Mouse (Mus musculus) c-Kit-positive CD71-positive TER-119-negative erythroid progenitor cells, embryonic 14.5 days (primary cell): ENCODE measurements around the gene Ptprg.

Source experiments
- DNase-seq: peaks from one replicate; pipeline ENCODE4 v3.0.0-alpha.2; 2013; ENCODE audit warnings: low read depth

Gene Ptprg

DNA sequence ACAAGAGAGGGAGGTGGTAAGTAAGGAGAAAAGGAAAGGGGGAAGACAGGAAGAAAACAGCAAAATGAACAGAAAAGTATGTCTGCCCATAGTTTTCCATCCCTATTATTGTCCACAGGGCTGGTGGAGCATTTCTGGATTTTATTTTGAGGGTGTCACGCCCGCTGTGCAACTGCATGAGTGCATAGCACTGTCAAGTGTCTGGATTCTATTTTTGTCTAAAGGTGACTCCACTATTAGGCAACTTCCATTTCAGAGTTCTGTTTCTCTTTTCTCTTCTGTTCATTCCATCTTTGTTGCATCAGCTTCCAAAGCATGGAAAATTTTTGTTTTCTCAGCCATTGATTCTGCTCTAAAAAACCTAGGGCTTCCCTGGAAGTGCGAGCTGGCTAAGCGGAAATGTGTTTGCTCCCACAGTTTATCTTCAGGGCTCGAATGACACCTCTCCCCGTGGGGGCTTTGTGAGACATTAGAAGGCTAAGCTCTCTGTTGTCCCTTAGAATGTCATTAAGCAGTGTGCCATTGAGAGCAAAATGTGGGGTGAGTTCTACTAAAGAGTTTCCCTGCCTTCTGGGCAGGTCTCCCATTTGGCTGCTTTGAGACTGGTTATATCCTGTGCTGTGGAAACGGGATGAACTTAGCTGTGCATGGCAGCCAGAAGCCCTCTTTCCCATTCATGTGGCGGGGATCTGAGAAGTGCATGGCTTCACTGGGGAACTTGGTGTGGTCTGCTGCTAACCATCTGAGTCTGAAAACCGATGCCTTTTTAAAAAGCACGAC lies 330.0 kb downstream of the Ptprg start:
- DNase-seq: no peak

- DNase-seq: no peak
Measured at GRCm38 (mm10) chr14:11883995-11884394, 330.7 kb downstream of the Ptprg start.

- DNase-seq: no peak
Measured at GRCm38 (mm10) chr14:11886417-11886816, 333.1 kb downstream of the Ptprg start.

DNA sequence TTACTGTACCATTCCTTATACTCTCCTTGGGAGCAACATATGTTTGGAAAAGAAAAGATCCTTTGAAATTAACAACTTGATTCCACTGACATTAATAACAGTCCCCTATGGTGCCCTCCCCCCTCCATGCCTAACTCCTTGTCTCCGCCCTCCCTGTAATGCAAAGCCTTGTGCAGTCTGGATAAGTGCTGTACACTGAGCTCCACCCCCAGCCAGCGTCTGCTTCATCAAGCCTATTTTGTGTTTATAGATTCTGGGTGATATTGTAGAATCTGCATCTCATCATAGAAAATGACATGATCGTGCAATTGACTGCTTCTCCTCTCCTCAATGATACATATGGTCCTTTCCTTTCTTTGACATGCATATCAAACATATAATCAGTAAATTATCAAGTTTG lies 337.6 kb downstream of the Ptprg start:
- no peak for DNase-seq

- no peak for DNase-seq
Measured at GRCm38 (mm10) chr14:11892621-11893020, 339.3 kb downstream of the Ptprg start.

- DNase-seq: no peak
Measured at GRCm38 (mm10) chr14:11895486-11895885, 342.2 kb downstream of the Ptprg start.

DNA sequence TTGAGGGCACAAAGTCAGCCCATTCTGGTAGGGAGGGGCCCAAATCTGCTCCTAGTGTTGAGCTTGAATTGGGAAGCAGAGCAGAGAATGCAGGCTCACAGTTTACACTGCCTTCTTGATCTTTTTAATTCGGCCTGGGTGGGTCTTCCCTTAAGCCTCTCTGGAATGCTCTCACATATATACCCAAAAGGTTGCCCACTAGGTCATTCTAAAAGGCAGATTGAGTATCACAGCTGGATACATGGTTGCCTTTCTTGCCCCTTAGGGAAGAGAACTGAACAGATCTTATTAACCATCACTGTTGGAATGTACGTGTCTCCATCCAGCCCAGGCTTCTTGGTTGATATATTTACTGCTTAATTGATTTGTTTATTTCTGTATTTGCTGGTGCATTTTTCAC lies 349.5 kb downstream of the Ptprg start:
- DNase-seq: no peak

GRCm38 (mm10) chr14:11906130-11906675 lies 352.9 kb downstream of the Ptprg start:
- DNase-seq: no peak

- no peak for DNase-seq
Measured at GRCm38 (mm10) chr14:11912253-11912652, 358.9 kb downstream of the Ptprg start.

GRCm38 (mm10) chr14:11917225-11917624 lies 363.9 kb downstream of the Ptprg start:
- no peak for DNase-seq

- no peak for DNase-seq
Measured at GRCm38 (mm10) chr14:11928545-11928944, 375.2 kb downstream of the Ptprg start.

GRCm38 (mm10) chr14:11932517-11932916 lies 379.2 kb downstream of the Ptprg start:
- DNase-seq: no peak

DNA sequence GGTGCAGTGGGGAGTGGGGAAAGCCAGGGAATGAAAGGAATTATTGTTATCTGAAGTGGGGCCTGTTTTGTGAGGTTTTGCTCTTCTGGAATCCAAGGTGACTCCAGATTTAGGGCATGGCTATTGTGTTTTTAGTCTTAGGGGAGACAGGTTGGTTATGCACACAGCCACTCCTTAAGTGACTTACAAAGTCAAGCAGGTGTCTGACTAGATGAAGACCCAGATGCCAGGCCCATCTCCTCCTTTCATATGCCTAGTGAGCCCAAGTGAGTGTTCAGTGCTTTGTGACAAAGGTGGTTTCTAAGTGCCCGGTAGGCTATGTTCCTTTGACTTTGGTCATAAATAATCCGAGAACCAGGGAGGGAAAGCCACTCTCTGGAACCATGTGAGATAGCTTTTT lies 381.2 kb downstream of the Ptprg start:
- no peak for DNase-seq

- DNase-seq: no peak
Measured at GRCm38 (mm10) chr14:11935281-11935680, 381.9 kb downstream of the Ptprg start.

DNA sequence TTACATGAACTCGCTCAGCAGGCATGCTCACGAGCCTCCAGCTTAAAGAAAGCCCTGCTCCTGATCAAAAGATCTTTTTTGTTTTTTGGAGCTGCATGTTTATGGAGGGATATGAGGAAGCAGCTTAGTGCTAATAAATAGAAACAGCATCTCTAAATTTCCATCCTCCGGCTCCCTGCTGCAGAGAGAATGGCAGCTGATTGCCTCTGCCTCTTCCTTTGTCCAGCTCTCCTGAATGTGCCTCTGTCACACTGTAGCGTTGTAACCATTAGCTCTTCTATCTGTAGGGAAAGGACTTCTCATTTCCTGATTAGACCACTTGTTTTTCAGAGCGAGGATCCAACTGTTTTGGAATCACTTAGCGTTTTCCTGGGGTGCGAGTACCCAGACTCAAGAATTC lies 382.4 kb downstream of the Ptprg start:
- no peak for DNase-seq

- no peak for DNase-seq
Measured at GRCm38 (mm10) chr14:11938912-11939311, 385.6 kb downstream of the Ptprg start.

GRCm38 (mm10) chr14:11941989-11942514 lies 388.7 kb downstream of the Ptprg start:
- DNase-seq: no peak

DNA sequence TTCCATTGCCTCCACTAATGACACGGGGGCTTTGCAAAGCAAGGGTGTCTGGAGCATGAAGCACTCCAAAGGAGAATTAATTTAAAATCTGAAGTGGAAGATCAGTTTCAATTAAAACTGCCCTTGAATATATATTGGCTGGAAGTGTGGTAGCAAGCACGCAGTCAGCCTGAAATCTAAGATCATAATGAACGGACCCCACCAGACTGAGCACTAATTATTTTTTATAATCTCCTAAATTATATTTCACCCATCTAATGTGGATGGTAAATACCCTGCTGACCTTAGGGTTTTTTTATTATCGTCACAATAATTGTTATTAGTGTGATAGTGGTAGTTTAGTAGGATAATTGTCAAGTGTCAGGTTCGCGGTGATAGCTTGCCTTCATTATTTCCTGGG lies 397.0 kb downstream of the Ptprg start:
- DNase-seq: no peak

DNA sequence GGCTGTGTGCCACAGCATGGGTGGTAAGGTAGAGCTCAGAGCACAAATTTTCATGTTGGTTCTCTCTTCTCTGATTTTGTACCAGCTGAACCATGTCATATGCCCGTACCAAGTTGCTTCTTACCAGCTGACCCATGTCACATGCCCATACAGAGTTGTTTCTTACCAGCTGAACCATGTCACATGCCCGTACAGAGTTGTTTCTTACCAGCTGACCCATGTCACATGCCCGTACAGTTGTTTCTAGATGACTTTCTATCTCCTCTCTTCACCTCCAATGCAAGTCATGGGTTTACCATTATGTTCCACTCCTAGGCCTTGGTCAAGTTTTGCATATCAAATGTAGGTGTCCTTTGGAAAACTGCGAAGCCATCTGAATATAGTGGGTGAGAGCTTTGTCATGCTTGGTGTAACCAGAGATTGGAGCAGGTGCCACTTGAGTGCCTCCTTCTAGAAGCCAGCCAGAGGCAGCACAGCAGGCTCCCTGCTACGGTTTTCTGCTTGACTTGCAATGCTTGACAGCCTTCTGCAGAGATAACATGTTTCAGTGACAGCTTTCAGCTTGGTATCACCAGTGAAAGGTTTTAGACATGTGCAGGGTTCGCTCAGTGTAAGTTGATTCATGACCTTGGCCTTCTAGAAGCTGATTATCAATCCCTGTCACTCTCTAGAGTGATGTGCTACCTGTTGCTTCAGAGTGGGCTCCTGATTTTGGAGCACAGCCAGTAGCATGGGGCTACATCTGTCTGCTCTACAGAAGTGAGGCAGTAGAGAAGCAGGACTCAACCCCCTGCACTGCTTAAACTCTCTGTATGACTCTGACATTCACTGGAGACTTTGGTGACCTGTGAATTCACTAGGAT lies 401.9 kb downstream of the Ptprg start:
- no peak for DNase-seq

DNA sequence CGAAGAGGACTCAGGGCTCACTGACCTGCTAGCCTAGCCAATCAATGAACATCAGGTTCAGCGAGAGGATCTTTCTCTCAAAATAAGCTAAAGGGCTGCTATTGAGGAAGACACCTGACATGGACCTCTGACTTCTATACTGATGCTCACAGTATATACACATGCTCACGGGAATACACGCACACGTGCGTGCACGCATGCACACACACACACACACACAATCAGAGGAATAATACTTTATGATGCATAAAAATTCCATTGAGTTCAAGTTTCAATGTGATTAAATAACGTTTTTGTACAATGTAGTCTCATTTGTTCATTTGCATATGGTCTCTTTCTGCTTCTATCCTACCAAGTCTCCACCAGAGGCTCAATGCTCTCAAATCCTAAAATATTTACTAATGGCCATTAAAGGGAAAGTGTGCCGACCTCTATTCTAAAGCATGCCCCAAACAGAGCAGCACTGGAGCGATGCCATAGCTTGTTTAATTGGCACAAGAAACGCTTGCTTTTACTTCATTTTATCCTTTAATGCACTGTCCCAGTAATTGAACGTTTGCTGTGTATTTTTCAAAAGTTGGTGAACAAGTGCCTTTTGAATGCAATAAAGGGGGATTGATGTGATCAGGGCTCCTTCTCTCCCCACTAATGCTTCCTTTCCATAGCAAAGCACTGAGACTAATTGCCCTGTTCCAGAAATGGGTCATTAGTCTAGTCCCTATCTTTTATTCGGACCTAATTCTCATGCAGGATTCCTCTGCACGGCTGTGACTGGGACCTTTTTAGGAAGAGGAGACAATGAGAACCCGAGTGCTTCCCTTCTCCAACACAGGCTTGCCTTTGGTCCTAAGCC lies 407.2 kb downstream of the Ptprg start:
- no peak for DNase-seq

DNA sequence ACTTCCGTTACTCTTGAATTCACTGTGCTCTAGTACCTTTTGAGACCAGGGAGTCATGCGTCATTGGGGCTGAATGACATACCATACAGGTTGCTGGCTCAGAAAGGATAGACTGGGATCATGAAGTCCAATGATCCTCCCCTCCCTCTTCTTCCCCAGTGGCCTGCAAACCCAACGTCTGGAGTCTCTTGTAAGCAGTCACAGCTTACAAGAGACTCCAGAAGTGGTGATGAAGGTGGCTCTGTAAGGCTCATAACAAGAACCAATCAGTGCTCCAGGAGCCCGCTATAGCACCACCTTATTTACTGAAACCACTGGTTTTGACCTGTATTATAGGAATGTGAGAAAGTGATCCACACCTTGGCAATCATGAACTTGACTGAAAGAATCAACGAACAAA lies 408.8 kb downstream of the Ptprg start:
- DNase-seq: no peak

GRCm38 (mm10) chr14:11962561-11962960 lies 409.2 kb downstream of the Ptprg start:
- DNase-seq: no peak
